ENCODE assay signal across 8 mouse cellular contexts in the genomic region with DNA sequence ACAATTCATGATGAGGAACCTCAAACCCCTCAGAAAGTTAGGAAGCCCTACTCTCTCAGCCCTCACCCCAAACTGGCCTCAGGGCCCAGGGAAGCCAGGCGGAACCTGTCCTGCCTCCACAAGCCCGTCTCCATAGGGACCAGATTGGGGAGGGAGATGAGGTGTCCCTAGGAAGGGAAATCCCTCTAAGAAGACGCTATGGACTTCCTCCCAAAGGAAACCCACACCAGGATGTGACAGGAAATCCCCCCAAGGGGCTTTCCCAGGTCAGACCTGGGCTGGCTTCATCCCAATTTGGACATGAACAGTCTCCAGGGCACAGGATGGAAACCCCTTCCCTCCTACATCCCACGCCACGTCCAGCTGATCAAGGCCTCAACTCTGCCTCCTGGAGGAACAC. TPM values are rescaled to one million over a fixed set of nuclear protein-coding genes. Genes with fewer than 3 reads are reported as not detected.
DNase-seq lines count a peak whose midpoint lies in the region; ATAC-seq and TF ChIP-seq lines count a peak whose summit lies in the region.

No protein-coding gene starts in this region.

- no peak overlapping the region for H3K4me3 ChIP-seq in lung, postnatal 0 days (ENCODE audit: low read depth, low read length)
- no peak overlapping the region for H3K4me3 ChIP-seq in intestine, postnatal 0 days (ENCODE audit: low read depth, low read length)
- no peak overlapping the region for H3K4me3 ChIP-seq in limb, embryonic 15.5 days
- no peak overlapping the region for H3K4me3 ChIP-seq in thymus, adult 2 months (ENCODE audit: control insufficient read depth, insufficient read depth, low read length)

- H3K9me3 ChIP-seq in lung, postnatal 0 days (ENCODE audit: low read length) = no peaks in the 10 kb centered on the region
- H3K9me3 ChIP-seq in intestine, postnatal 0 days (ENCODE audit: control insufficient read depth) = no peaks in the 10 kb centered on the region
- no peaks in the 10 kb centered on the region for H3K9me3 ChIP-seq in limb, embryonic 15.5 days

- 0 out of 2 replicates have a peak, but pooled peaks have one; percentile 45 for TF ChIP-seq EP300 in lung, postnatal 0 days (IDR thresholded peaks at IDR 0.05)

- H3K4me1 ChIP-seq in lung, postnatal 0 days (ENCODE audit: insufficient read depth, low read depth, low read length) = peaks cover 21% of the 10 kb centered on the region
- H3K4me1 ChIP-seq in intestine, postnatal 0 days (replicated peaks; ENCODE audit: control insufficient read depth, insufficient read depth, low read length) = 0 out of 2 replicates have a peak, but pooled peaks cover 8% of the 10 kb centered on the region
- peaks cover 39% of the 10 kb centered on the region for H3K4me1 ChIP-seq in limb, embryonic 15.5 days
- H3K4me1 ChIP-seq in thymus, adult 2 months (replicated peaks; ENCODE audit: control insufficient read depth, insufficient read depth, low read length) = peaks cover 27% of the 10 kb centered on the region

- TF ChIP-seq CTCF in lung, postnatal 0 days (IDR thresholded peaks at IDR 0.05) = no peak; the same call in 1 of the 2 replicates
- TF ChIP-seq CTCF in intestine, postnatal 0 days (IDR thresholded peaks at IDR 0.05; ENCODE audit: low read depth) = peak; percentile 26; the same call in 1 of the 2 replicates
- TF ChIP-seq CTCF in thymus, adult 2 months (IDR thresholded peaks at IDR 0.05; ENCODE audit: borderline replicate concordance, control insufficient read depth, extremely low read depth, insufficient read depth, low read length, poor library complexity) = no peak

- no peak overlapping the region for H3K9ac ChIP-seq in lung, postnatal 0 days (replicated peaks; ENCODE audit: low read depth)
- H3K9ac ChIP-seq in intestine, postnatal 0 days (ENCODE audit: low read depth, low read length) = no peak overlapping the region
- no peak overlapping the region for H3K9ac ChIP-seq in limb, embryonic 15.5 days

- H3K4me2 ChIP-seq in lung, postnatal 0 days (replicated peaks; ENCODE audit: low read depth, low read length) = no peak overlapping the region
- no peak overlapping the region for H3K4me2 ChIP-seq in intestine, postnatal 0 days (replicated peaks; ENCODE audit: low read depth)
- no peak overlapping the region for H3K4me2 ChIP-seq in limb, embryonic 15.5 days

- H3K27ac ChIP-seq in lung, postnatal 0 days (ENCODE audit: low read length) = peak overlapping the region; percentile 86
- H3K27ac ChIP-seq in intestine, postnatal 0 days (ENCODE audit: low read depth, low read length) = no peak overlapping the region
- peak overlapping the region; percentile 85 for H3K27ac ChIP-seq in limb, embryonic 15.5 days
- no peak overlapping the region for H3K27ac ChIP-seq in thymus, adult 2 months (ENCODE audit: control insufficient read depth, insufficient read depth, low read length)

- ATAC-seq in lung, postnatal 0 days = no peak
- no peak for ATAC-seq in intestine, postnatal 0 days
- no peak for ATAC-seq in limb, embryonic 15.5 days (ENCODE audit: insufficient number of reproducible peaks, low FRiP score, low TSS enrichment, low read depth)

- H3K36me3 ChIP-seq in lung, postnatal 0 days (ENCODE audit: insufficient read depth, low read length) = no peaks in the 10 kb centered on the region
- H3K36me3 ChIP-seq in intestine, postnatal 0 days (ENCODE audit: control insufficient read depth, insufficient read depth) = no peaks in the 10 kb centered on the region
- H3K36me3 ChIP-seq in limb, embryonic 15.5 days = no peaks in the 10 kb centered on the region
- H3K36me3 ChIP-seq in thymus, adult 2 months (ENCODE audit: control insufficient read depth, insufficient read depth, low read length) = no peaks in the 10 kb centered on the region

- WGBS in lung, postnatal 0 days = 65% methylated on average over 5 of the region's 5 CpGs
- WGBS in intestine, postnatal 0 days = 76% methylated on average over 5 of the region's 5 CpGs
- WGBS in limb, embryonic 15.5 days = 63% methylated on average over 5 of the region's 5 CpGs
- 75% methylated on average over 5 of the region's 5 CpGs for WGBS in thymus, adult 2 months

- no peaks in the 10 kb centered on the region for H3K27me3 ChIP-seq in lung, postnatal 0 days (replicated peaks; ENCODE audit: insufficient read depth, low read length)
- no peaks in the 10 kb centered on the region for H3K27me3 ChIP-seq in intestine, postnatal 0 days (replicated peaks; ENCODE audit: control insufficient read depth, insufficient read depth, low read length)
- no peaks in the 10 kb centered on the region for H3K27me3 ChIP-seq in limb, embryonic 15.5 days
- H3K27me3 ChIP-seq in thymus, adult 2 months (ENCODE audit: control insufficient read depth, insufficient read depth, low read length) = no peaks in the 10 kb centered on the region

- peak; percentile 54 for DNase-seq in adrenal gland, adult 2 months
- no peak for DNase-seq in adrenal gland, postnatal 25 days
- no peak for DNase-seq in lung, postnatal 0 days (ENCODE audit: low spot score)
- DNase-seq in lung, adult 18-20 months = no peak
- no peak for DNase-seq in gastrocnemius, postnatal 25 days
- DNase-seq in thymus, adult 2 months = no peak

- TF ChIP-seq POLR2A in thymus, adult 2 months (IDR thresholded peaks at IDR 0.05; ENCODE audit: control insufficient read depth, extremely low read depth, insufficient read depth, low read length, poor library complexity) = no peak

RNA-seq across cellular contexts. Expression of gene Sik1, which starts 27.5 kb away (rescaled TPM):
- 10 to 100 TPM; 60.5 to 77.1 TPM for total RNA-seq in adrenal gland, adult 2 months (2021)
- 23.4 and 48.1 TPM in 2 replicates for polyA plus RNA-seq in adrenal gland, adult 2 months (2012; rRNA removed)
- total RNA-seq in adrenal gland, postnatal 25 days (2021) = 16.0 and 28.2 TPM in 2 replicates
- polyA plus RNA-seq in lung, postnatal 0 days (2015; fragmentation: Nextera tagmentation; extraction: Ambion mirVana) = 29.5 and 35.9 TPM in 2 replicates
- 2.9 and 3.8 TPM in 2 replicates for polyA plus RNA-seq in intestine, postnatal 0 days (2015; fragmentation: Nextera tagmentation; extraction: Ambion mirVana)
- 30.5 and 37.1 TPM in 2 replicates for polyA plus RNA-seq in limb, embryonic 15.5 days (2015; fragmentation: Nextera tagmentation; extraction: Ambion mirVana)
- 10 to 100 TPM; 17.2 to 19.6 TPM for total RNA-seq in gastrocnemius, postnatal 25 days (2021)
- polyA plus RNA-seq in thymus, adult 2 months (2012; rRNA removed) = 36.8 and 42.3 TPM in 2 replicates

Comparison
In these comparisons a context has a peak if more than half of its experiments do, and no peak if none do; other contexts are left out.
1. H3K27ac ChIP-seq: peak in lung, postnatal 0 days (single experiment) and limb, embryonic 15.5 days (single experiment); none in intestine, postnatal 0 days (single experiment) and thymus, adult 2 months (single experiment).